Mouse (Mus musculus) adipose tissue, adult 10 weeks (tissue): ENCODE results near the gene Fanca. TPM values are rescaled to one million over a fixed set of nuclear protein-coding genes. Genes with fewer than 3 reads are reported as not detected.

ENCODE experiments used
- polyA plus RNA-seq: library from polyadenylated mRNA; stranded (reverse); fragments of 350-450 nt; fragmentation: Illumina TruSeq; extraction: RNeasy Lipid Tissue Mini Kit (QIAGEN cat#74804); gene quantifications from one replicate; pipeline ENCODE4 v1.2.3, GENCODE M21; 2014; ENCODE audit warnings: low read depth, low replicate concordance

Gene Fanca
- 42.5 TPM for polyA plus RNA-seq

DNA sequence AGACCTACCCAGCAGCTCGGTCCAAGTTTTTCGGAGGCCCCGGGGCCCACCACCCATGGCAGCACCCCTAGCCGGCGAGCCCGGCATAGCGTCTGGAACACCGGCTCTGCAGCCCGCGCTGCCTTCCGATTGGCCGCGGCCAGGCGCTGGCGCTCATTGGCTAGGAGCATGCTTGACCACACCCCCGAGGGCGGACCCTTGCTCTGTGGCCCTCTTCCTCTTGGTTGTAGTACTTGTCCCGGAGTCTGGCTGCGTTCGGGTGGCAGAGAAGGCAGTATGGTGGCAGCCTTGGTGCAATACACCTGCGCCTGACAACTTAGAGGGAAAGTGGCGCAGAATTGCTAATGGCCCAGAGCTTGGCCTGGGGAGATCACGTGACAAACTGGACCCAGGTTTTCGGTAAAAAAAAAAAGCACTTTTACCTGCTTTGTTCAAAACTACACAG lies at the start of gene Fanca:
Gene Fanca (minus strand): TSS at position 110 of the 445 bp plus-strand sequence.

DNA sequence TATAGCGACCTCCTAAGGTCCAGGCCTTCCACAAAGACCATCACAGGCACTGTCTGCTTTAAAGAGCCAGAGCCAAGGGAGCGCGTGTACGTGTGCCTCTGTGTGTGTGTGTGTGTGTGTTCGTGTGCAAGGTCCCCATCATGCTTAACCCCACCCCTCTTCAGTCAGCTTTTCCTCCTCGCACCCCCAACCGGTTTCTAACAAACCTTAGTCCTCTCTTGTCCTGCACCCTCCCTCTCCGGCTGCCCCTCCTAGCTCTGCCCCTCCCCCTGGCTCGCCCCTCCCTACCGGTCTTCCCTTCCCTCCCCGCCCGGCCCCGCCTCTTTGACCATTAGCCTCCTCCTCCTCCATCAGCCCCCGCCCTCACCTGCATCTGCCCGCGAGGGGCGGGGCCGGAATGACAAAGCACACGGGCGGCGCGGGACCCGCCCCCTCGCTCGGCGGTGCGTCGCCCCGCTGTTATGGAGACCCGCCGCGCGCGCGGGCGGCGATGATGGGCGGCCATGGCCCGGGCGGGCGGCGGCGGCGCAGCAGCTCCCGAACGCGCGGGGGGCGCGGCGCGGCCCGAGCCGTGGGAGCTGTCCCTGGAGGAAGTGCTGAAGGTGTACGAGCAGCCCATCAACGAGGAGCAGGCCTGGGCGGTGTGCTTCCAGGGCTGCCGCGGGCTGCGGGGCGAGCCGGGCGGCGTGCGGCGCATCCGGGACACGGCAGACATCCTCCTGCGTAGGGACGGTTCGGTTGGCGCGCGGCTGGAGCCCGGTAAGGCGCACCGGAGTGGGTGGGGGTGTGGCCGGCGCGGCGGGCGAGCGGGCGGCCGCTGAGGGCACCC lies 14.1 kb upstream of the Fanca start, which contains the start of gene Spire2:
Gene Spire2 (plus strand): TSS at position 452 of the 829 bp plus-strand sequence.

DNA sequence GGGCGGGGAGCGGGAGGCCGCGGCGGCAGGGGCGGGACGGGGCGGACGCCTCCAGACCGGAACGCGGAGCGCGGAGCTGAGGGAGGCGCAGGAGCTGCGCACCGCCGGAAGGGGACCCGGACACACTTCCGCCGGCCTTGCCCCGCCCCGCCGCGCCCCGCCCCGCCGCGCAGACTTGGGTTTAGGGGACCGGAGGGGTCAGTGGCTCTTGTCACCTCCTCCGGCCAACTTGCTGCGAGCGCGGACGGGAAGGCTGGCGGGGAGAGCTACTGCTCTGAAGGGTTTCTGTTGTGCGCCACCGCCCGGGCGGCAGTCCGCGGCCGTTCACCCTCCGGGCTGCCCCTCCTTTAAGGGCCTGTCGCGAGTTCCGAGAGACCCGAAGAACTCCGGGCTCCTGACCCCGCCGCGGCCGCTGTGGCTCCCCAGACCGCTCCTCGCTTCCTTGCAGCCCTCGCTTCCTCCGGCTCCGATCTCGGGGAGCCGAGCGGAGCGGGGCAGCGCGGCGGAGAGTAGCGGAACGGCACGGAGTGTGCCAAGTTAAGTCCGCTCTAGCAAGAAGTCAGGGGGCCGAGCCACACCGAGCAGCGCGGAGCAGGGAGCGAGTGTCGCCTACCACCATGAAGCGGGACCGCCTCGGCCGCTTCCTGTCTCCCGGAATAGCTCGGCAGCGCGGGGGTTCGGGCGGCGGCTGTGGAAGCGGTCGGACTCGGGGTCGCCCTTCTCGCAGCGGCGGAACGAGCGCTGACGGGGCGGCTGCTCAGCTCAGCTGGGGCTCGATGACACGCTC lies 64.1 kb downstream of the Fanca start, which contains the start of the genes Zfp276 and Vps9d1:
Gene Zfp276 (plus strand): TSS at position 97 of the 787 bp plus-strand sequence.
Gene Vps9d1 (minus strand): TSS at position 250 of the 787 bp plus-strand sequence.

GRCm38 (mm10) chr8:123235520-123236497 lies 82.6 kb downstream of the Fanca start, which contains the start of gene Spata2l:
Gene Spata2l, minus strand, starts transcription at chr8:123236233.

GRCm38 (mm10) chr8:123224278-123225266 lies 93.8 kb downstream of the Fanca start, which contains the start of gene Cdk10:
Gene Cdk10, plus strand, starts transcription at chr8:123224842.

Other genes with a start within 250 kb of the Fanca start
- 1,154 TPM for gene Rpl13, start 216.2 kb downstream of the Fanca start, polyA plus RNA-seq
- 2.2 TPM for gene Cpne7, start 201.2 kb downstream of the Fanca start, polyA plus RNA-seq
- gene Sult5a1, start 160.3 kb downstream of the Fanca start, polyA plus RNA-seq: 48.9 TPM
- 79.5 TPM for gene Dpep1, start 132.3 kb downstream of the Fanca start, polyA plus RNA-seq
- 103 TPM for gene Chmp1a, start 105.8 kb downstream of the Fanca start, polyA plus RNA-seq
- 30.3 TPM for gene Spata33, start 105.7 kb downstream of the Fanca start, polyA plus RNA-seq
- 53.8 TPM for gene Cdk10, start 93.7 kb downstream of the Fanca start, polyA plus RNA-seq
- 8.1 TPM for gene Spata2l, start 82.3 kb downstream of the Fanca start, polyA plus RNA-seq
- gene Zfp276, start 64.4 kb downstream of the Fanca start, polyA plus RNA-seq: 19.5 TPM
- 21.3 TPM for gene Vps9d1, start 64.2 kb downstream of the Fanca start, polyA plus RNA-seq
- 2.4 TPM for gene Spire2, start 14.1 kb upstream of the Fanca start, polyA plus RNA-seq
- 213 TPM for gene Tcf25, start 55.2 kb upstream of the Fanca start, polyA plus RNA-seq
- not detected for gene Mc1r, start 88.5 kb upstream of the Fanca start, polyA plus RNA-seq
- 0.84 TPM for gene Tubb3, start 92.8 kb upstream of the Fanca start, polyA plus RNA-seq
- gene Def8, start 105.0 kb upstream of the Fanca start, polyA plus RNA-seq: 30.5 TPM
- 27.3 TPM for gene Afg3l1, start 159.3 kb upstream of the Fanca start, polyA plus RNA-seq
- 3.1 TPM for gene Dbndd1, start 196.9 kb upstream of the Fanca start, polyA plus RNA-seq
- gene Gas8, start 200.3 kb upstream of the Fanca start, polyA plus RNA-seq: 17.9 TPM